Mouse (Mus musculus) hindbrain, embryonic 16.5 days (tissue): ENCODE measurements around the gene Lrmp. TPM values are rescaled to one million over a fixed set of nuclear protein-coding genes. Genes with fewer than 3 reads are reported as not detected.

Experiments used
- ATAC-seq: fragments of 200-750 bp; cut with Nextera tagmentation; 2 replicates; pipeline ENCODE4 v1.8.0; 2017; ENCODE audit warnings: moderate TSS enrichment, moderate library complexity
- H3K27ac ChIP-seq: fragments of 300-500 bp; sonication (generic); 2 replicates; pipeline ENCODE4 v1.5.1; 2014; ENCODE audit warnings: low read depth, mild to moderate bottlenecking, control low read depth, low read length, moderate library complexity
- H3K27me3 ChIP-seq: fragments of 300-500 bp; sonication (generic); replicated peaks from 2 replicates; pipeline ENCODE4 v1.6.1; 2014; ENCODE audit warnings: low read length; ENCODE audit not compliant: control insufficient read depth, insufficient read depth
- H3K36me3 ChIP-seq: fragments of 300-500 bp; sonication (generic); 2 replicates; pipeline ENCODE4 v1.6.1; 2014; ENCODE audit warnings: mild to moderate bottlenecking, low read length, moderate library complexity, mixed read lengths; ENCODE audit not compliant: control insufficient read depth, insufficient read depth
- H3K4me1 ChIP-seq: fragments of 300-500 bp; sonication (generic); 2 replicates; pipeline ENCODE4 v1.6.1; 2014; ENCODE audit warnings: low read depth, low read length; ENCODE audit not compliant: control insufficient read depth, insufficient read depth
- H3K4me2 ChIP-seq: fragments of 300-500 bp; sonication (generic); 2 replicates; pipeline ENCODE4 v1.6.1; 2014; ENCODE audit warnings: mild to moderate bottlenecking, low read length, control low read depth, moderate library complexity
- H3K4me3 ChIP-seq: fragments of 300-500 bp; sonication (generic); 2 replicates; pipeline ENCODE4 v1.5.1; 2014; ENCODE audit warnings: mild to moderate bottlenecking, low read length, control low read depth, moderate library complexity
- H3K9ac ChIP-seq: fragments of 300-500 bp; sonication (generic); 2 replicates; pipeline ENCODE4 v1.6.1; 2014; ENCODE audit warnings: low read depth, mild to moderate bottlenecking, control low read depth, low read length, moderate library complexity
- H3K9me3 ChIP-seq: fragments of 300-500 bp; sonication (generic); 2 replicates; pipeline ENCODE4 v1.6.1; 2014; ENCODE audit warnings: mild to moderate bottlenecking, low read length, moderate library complexity; ENCODE audit not compliant: control insufficient read depth
- WGBS: fragments of 180-500 bp; shearing (Covaris S2); extraction: QIAGEN DNeasy Blood & Tissue Kit; methylation state at CpG from one replicate; pipeline ENCODE4 v1.1.7; 2014; 5-methylcytosine and 5-hydroxymethylcytosine counted together
- polyA plus RNA-seq: library from polyadenylated mRNA; unstranded; fragments of >200 nt; fragmentation: Nextera tagmentation; extraction: Ambion mirVana; gene quantifications from 2 replicates; pipeline ENCODE4 v1.2.1, GENCODE M21; 2015

The Lrmp gene
- polyA plus RNA-seq, 1 experiment from 2014 or later: 0.89 TPM

GRCm38 (mm10) chr6:145120086-145120485, 4.6 kb downstream of the Lrmp start:
- Histone ChIP-seq H3K27ac (no peak overlapping the region), H3K4me3 (no peak overlapping the region), H3K9me3 (no peaks in the 10 kb centered on the region), H3K4me1 (no peaks in the 10 kb centered on the region; the same call in 1 of the 2 replicates), H3K4me2 (no peak overlapping the region), H3K36me3 (no peaks in the 10 kb centered on the region), H3K27me3 (no peaks in the 10 kb centered on the region), H3K9ac (no peak overlapping the region)
- 83% methylated on average over 2 of the region's 2 CpGs for WGBS
- ATAC-seq: no peak

- H3K4me1 ChIP-seq: no peaks in the 10 kb centered on the region; the same call in 1 of the 2 replicates
- H3K36me3 ChIP-seq: no peaks in the 10 kb centered on the region
- H3K9me3 ChIP-seq: no peaks in the 10 kb centered on the region
- no peaks in the 10 kb centered on the region for H3K27me3 ChIP-seq
- WGBS: 53% methylated on average over 18 of the region's 18 CpGs
- H3K27ac ChIP-seq: no peak overlapping the region
- no peak for ATAC-seq
- H3K4me2 ChIP-seq: no peak overlapping the region
- no peak overlapping the region for H3K4me3 ChIP-seq
- H3K9ac ChIP-seq: no peak overlapping the region
Observed at GRCm38 (mm10) chr6:145120787-145121589, 5.5 kb downstream of the Lrmp start.

- Histone ChIP-seq H3K4me1 (no peaks in the 10 kb centered on the region; the same call in 1 of the 2 replicates), H3K9ac (no peak overlapping the region), H3K4me2 (no peak overlapping the region), H3K27ac (no peak overlapping the region), H3K4me3 (no peak overlapping the region), H3K27me3 (no peaks in the 10 kb centered on the region), H3K36me3 (no peaks in the 10 kb centered on the region), H3K9me3 (no peaks in the 10 kb centered on the region)
- no peak for ATAC-seq
- 54% methylated on average over 21 of the region's 21 CpGs for WGBS
Observed at GRCm38 (mm10) chr6:145121590-145122420, 6.4 kb downstream of the Lrmp start.

GRCm38 (mm10) chr6:145122423-145123059, 7.1 kb downstream of the Lrmp start:
- H3K4me3 ChIP-seq: no peak overlapping the region
- no peaks in the 10 kb centered on the region for H3K4me1 ChIP-seq
- no peak for ATAC-seq
- 38% methylated on average over 8 of the region's 8 CpGs for WGBS
- H3K27ac ChIP-seq: no peak overlapping the region
- H3K9ac ChIP-seq: no peak overlapping the region
- H3K9me3 ChIP-seq: peaks cover under 1% of the 10 kb centered on the region; the same call in 1 of the 2 replicates
- H3K36me3 ChIP-seq: no peaks in the 10 kb centered on the region
- H3K27me3 ChIP-seq: no peaks in the 10 kb centered on the region
- H3K4me2 ChIP-seq: no peak overlapping the region

GRCm38 (mm10) chr6:145123136-145124060, 7.9 kb downstream of the Lrmp start:
- no peak overlapping the region for H3K4me3 ChIP-seq
- H3K36me3 ChIP-seq: no peaks in the 10 kb centered on the region
- WGBS: 82% methylated on average over 11 of the region's 11 CpGs
- peaks cover 4% of the 10 kb centered on the region; the same call in 1 of the 2 replicates for H3K9me3 ChIP-seq
- H3K4me1 ChIP-seq: no peaks in the 10 kb centered on the region
- H3K9ac ChIP-seq: no peak overlapping the region
- no peaks in the 10 kb centered on the region for H3K27me3 ChIP-seq
- H3K4me2 ChIP-seq: no peak overlapping the region
- H3K27ac ChIP-seq: no peak overlapping the region
- ATAC-seq: no peak

GRCm38 (mm10) chr6:145124621-145125020, 9.2 kb downstream of the Lrmp start:
- H3K27ac ChIP-seq: no peak overlapping the region
- no peaks in the 10 kb centered on the region for H3K36me3 ChIP-seq
- no peaks in the 10 kb centered on the region for H3K4me1 ChIP-seq
- no peak overlapping the region for H3K9ac ChIP-seq
- no peak overlapping the region for H3K4me3 ChIP-seq
- WGBS: 74% methylated on average over 1 of the region's 1 CpGs
- ATAC-seq: no peak
- no peaks in the 10 kb centered on the region for H3K27me3 ChIP-seq
- H3K4me2 ChIP-seq: no peak overlapping the region
- H3K9me3 ChIP-seq: peaks cover 4% of the 10 kb centered on the region; the same call in 1 of the 2 replicates

- peak overlapping the region; percentile 23; the same call in 1 of the 2 replicates for H3K27ac ChIP-seq
- H3K4me1 ChIP-seq: no peaks in the 10 kb centered on the region
- H3K9ac ChIP-seq: 0 out of 2 replicates have a peak overlapping the region, but pooled peaks have one; percentile 13
- WGBS: 65% methylated on average over 7 of the region's 7 CpGs
- H3K27me3 ChIP-seq: no peaks in the 10 kb centered on the region
- no peaks in the 10 kb centered on the region for H3K36me3 ChIP-seq
- peak; percentile 37; the same call in 1 of the 2 replicates for ATAC-seq
- H3K4me2 ChIP-seq: no peak overlapping the region
- no peak overlapping the region for H3K4me3 ChIP-seq
- peaks cover 4% of the 10 kb centered on the region; the same call in 1 of the 2 replicates for H3K9me3 ChIP-seq
Observed at GRCm38 (mm10) chr6:145125591-145126113, 10.2 kb downstream of the Lrmp start.

- Histone ChIP-seq H3K27me3 (no peaks in the 10 kb centered on the region), H3K27ac (no peak overlapping the region), H3K4me2 (no peak overlapping the region), H3K9me3 (peaks cover 4% of the 10 kb centered on the region; the same call in 1 of the 2 replicates), H3K4me3 (no peak overlapping the region), H3K4me1 (no peaks in the 10 kb centered on the region), H3K9ac (no peak overlapping the region), H3K36me3 (no peaks in the 10 kb centered on the region)
- 99% methylated on average over 3 of the region's 3 CpGs for WGBS
- ATAC-seq: no peak
Observed at GRCm38 (mm10) chr6:145127652-145128051, 12.2 kb downstream of the Lrmp start.
